Mouse (Mus musculus) granulocyte monocyte progenitor cell, adult 5-6 weeks (primary cell): ENCODE results near the gene Olfr11. TPM values are rescaled to one million over a fixed set of nuclear protein-coding genes. Genes with fewer than 3 reads are reported as not detected.

ENCODE experiments used
- ATAC-seq: replicated peaks from 2 replicates; pipeline ENCODE4 v1.8.0; 2016; ENCODE audit warnings: mild to moderate bottlenecking, moderate TSS enrichment, inconsistent platforms; ENCODE audit not compliant: poor library complexity, severe bottlenecking
- total RNA-seq, 2 experiments: library from RNA; stranded (forward) in 1 of 2; stranded (reverse) in 1 of 2; fragments of 200-712, 200-1000 nt in 1 of 2; fragments of >200 nt in 1 of 2; fragmentation: Nextera tagmentation in 1 of 2; gene quantifications; 2 replicates each; pipeline ENCODE4 v1.2.3; 2014 to 2017

The Olfr11 gene
- total RNA-seq (2014; fragmentation: Nextera tagmentation) (not detected in 2 replicates), total RNA-seq (2017) (not detected in 2 replicates)

DNA sequence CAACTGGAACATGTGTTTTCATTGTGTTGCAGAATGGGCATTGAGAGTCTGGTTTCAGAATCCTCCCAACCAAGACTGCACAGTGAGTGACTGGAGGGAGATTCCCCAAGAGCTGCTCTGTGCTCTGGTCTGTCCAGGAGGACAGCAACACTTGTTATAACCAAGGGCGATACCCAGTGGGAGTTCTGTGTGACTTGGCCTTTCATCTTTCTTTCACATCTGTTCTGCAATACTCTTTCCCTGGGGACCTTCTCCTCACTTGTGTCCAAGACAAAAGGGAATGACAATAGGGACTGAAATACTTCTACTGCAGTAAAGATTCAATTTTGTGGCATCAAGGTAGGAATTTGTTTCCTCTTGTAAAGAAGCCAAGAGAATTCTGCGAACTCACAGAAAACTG, at the start of gene Olfr11:
Gene Olfr11, minus strand, starts transcription at position 101 of the 400 bp plus-strand sequence.
- no peak for ATAC-seq

DNA sequence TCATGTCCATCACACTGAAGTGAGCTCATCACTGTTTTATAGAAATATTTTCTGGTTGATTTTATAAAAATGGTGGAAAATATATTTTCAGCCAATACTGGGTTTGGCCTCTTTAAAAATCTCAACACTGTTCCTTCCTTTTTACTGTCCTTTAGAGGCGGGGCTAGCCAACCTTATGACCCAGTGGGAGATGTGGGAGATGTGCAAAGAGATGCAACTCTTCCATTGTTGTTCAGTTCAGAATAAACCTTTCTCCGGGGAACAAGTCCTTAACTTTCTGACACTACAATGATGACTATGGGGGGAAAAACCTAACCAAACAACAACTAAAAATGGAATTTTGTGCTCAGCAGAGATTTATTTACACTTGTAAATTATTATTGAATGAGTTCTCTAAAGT, 35.0 kb upstream of the Olfr11 start, which contains the start of gene Olfr1360:
Gene Olfr1360, minus strand, starts transcription at position 101 of the 400 bp plus-strand sequence.
- ATAC-seq, result no peak

DNA sequence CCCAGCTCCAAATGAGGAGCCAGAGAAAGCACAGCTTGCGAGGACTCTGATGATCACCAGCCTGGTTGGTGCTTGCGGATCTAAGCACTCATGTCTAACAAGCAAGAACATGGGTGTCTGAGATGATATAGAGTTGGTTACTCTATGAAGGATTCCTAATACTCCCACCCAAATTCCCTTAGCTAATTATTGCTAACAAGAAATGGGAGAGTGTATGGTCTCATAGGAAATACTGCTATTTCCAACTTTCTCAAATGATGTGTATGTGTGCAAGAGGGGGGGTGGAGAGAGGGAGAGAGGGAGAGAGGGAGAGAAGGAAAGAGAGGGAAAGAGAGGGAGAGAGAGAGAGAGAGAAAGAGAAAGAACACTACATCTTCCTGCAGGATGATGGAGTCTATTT, 21.0 kb upstream of the Olfr11 start, which contains the start of gene Olfr1361:
Gene Olfr1361, minus strand, starts transcription at position 101 of the 400 bp plus-strand sequence.
- no peak for ATAC-seq

DNA sequence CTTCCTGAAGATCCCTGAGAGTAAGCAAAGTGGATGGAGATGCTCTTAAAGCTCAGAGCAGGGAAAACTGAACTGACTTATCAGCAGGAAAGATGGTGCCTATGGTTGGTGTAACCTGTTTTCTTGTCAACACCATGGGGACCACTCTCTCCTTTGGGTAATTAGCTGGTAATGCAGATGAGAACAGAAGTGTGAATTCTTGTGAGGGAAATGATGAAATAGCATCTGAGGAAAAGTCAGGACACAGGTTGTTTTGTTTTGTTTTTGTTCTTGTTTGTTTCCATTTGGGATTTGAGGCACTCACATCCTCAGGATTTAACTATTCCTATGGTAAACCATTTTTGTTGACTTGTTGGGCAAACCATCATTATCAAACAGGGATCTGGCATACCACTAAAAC, 28.4 kb downstream of the Olfr11 start, which contains the start of gene Olfr1362:
Gene Olfr1362, minus strand, starts transcription at position 101 of the 400 bp plus-strand sequence.
- ATAC-seq, result no peak

DNA sequence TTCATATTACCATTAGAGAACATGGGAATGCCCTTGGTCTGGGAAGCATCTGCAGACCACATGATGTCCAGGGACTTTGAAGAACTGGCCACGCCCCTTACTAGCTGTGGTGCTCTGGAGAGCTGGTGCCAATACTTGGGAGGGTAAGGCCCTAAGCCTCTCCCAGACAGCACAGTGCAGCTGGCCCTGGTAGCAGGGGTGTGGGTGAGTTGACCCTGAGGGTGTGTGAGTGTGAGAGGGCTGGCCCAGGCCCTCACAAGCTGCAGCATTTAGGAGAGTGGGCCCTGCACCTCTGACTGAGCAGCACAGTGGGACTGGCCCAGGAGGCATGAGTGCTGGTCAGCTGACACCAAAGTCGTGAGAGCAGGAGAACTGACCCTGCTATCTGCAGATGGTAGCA, 50.7 kb downstream of the Olfr11 start:
- no peak for ATAC-seq

Other genes with a start within 250 kb of the Olfr11 start
Only the 30 nearest of the 34 such genes appear.
- gene Zscan26, start 188.8 kb downstream of the Olfr11 start, total RNA-seq (2014; fragmentation: Nextera tagmentation), result 19.5 and 21.5 TPM in 2 replicates
- 18.7 and 22.5 TPM in 2 replicates for gene Zscan26, start 188.8 kb downstream of the Olfr11 start, total RNA-seq (2017)
- 0.43 TPM in 1 of 2 replicates, not detected in the other for gene Nkapl, start 174.0 kb downstream of the Olfr11 start, total RNA-seq (2014; fragmentation: Nextera tagmentation)
- gene Nkapl, start 174.0 kb downstream of the Olfr11 start, total RNA-seq (2017), result not detected in 2 replicates
- gene Zkscan4, start 163.6 kb downstream of the Olfr11 start, total RNA-seq (2014; fragmentation: Nextera tagmentation), result 0.81 TPM in 1 of 2 replicates, not detected in the other
- 0.72 and 0.73 TPM in 2 replicates for gene Zkscan4, start 163.6 kb downstream of the Olfr11 start, total RNA-seq (2017)
- not detected in 2 replicates for gene Gm10065, start 163.1 kb downstream of the Olfr11 start, total RNA-seq (2014; fragmentation: Nextera tagmentation)
- gene Gm10065, start 163.1 kb downstream of the Olfr11 start, total RNA-seq (2017), result not detected in 2 replicates
- 0.21 and 1.2 TPM in 2 replicates for gene AK157302, start 147.3 kb downstream of the Olfr11 start, total RNA-seq (2014; fragmentation: Nextera tagmentation)
- gene AK157302, start 147.3 kb downstream of the Olfr11 start, total RNA-seq (2017), result 1.1 TPM in 1 of 2 replicates, not detected in the other
- gene Gm11273, start 141.1 kb downstream of the Olfr11 start, total RNA-seq (2014; fragmentation: Nextera tagmentation), result 7.3 and 7.9 TPM in 2 replicates
- gene Gm11273, start 141.1 kb downstream of the Olfr11 start, total RNA-seq (2017), result 4.4 and 6.8 TPM in 2 replicates
- gene Zkscan8, start 111.4 kb downstream of the Olfr11 start, total RNA-seq (2014; fragmentation: Nextera tagmentation), result 10.9 TPM in 2 replicates
- 7.3 and 7.8 TPM in 2 replicates for gene Zkscan8, start 111.4 kb downstream of the Olfr11 start, total RNA-seq (2017)
- gene Olfr1366, start 99.7 kb downstream of the Olfr11 start, total RNA-seq (2014; fragmentation: Nextera tagmentation), result not detected in 2 replicates
- gene Olfr1366, start 99.7 kb downstream of the Olfr11 start, total RNA-seq (2017), result not detected in 2 replicates
- not detected in 2 replicates for gene Olfr1535, start 82.6 kb downstream of the Olfr11 start, total RNA-seq (2014; fragmentation: Nextera tagmentation)
- gene Olfr1535, start 82.6 kb downstream of the Olfr11 start, total RNA-seq (2017), result not detected in 2 replicates
- gene Olfr1364, start 60.8 kb downstream of the Olfr11 start, total RNA-seq (2014; fragmentation: Nextera tagmentation), result not detected in 2 replicates
- not detected in 2 replicates for gene Olfr1364, start 60.8 kb downstream of the Olfr11 start, total RNA-seq (2017)
- gene Olfr1362, start 28.5 kb downstream of the Olfr11 start, total RNA-seq (2014; fragmentation: Nextera tagmentation), result not detected in 2 replicates
- gene Olfr1362, start 28.5 kb downstream of the Olfr11 start, total RNA-seq (2017), result not detected in 2 replicates
- not detected in 2 replicates for gene Olfr1361, start 20.9 kb upstream of the Olfr11 start, total RNA-seq (2014; fragmentation: Nextera tagmentation)
- gene Olfr1361, start 20.9 kb upstream of the Olfr11 start, total RNA-seq (2017), result not detected in 2 replicates
- not detected in 2 replicates for gene Olfr1360, start 34.9 kb upstream of the Olfr11 start, total RNA-seq (2014; fragmentation: Nextera tagmentation)
- not detected in 2 replicates for gene Olfr1360, start 34.9 kb upstream of the Olfr11 start, total RNA-seq (2017)
- gene Olfr1359, start 55.6 kb upstream of the Olfr11 start, total RNA-seq (2014; fragmentation: Nextera tagmentation), result not detected in 2 replicates
- not detected in 2 replicates for gene Olfr1359, start 55.6 kb upstream of the Olfr11 start, total RNA-seq (2017)
- gene Hist1h2bl, start 73.6 kb upstream of the Olfr11 start, total RNA-seq (2014; fragmentation: Nextera tagmentation), result 210 and 236 TPM in 2 replicates
- gene Hist1h2bl, start 73.6 kb upstream of the Olfr11 start, total RNA-seq (2017), result 416 and 515 TPM in 2 replicates
- gene Hist1h2ai, start 73.9 kb upstream of the Olfr11 start, total RNA-seq (2014; fragmentation: Nextera tagmentation), result 17.2 TPM in 1 of 2 replicates, not detected in the other
- 2,072 and 5,185 TPM in 2 replicates for gene Hist1h2ai, start 73.9 kb upstream of the Olfr11 start, total RNA-seq (2017)
- gene Hist1h3h, start 75.1 kb upstream of the Olfr11 start, total RNA-seq (2014; fragmentation: Nextera tagmentation), result 4.5 TPM in 1 of 2 replicates, not detected in the other
- 334 and 360 TPM in 2 replicates for gene Hist1h3h, start 75.1 kb upstream of the Olfr11 start, total RNA-seq (2017)
- gene Hist1h2bm, start 79.5 kb upstream of the Olfr11 start, total RNA-seq (2014; fragmentation: Nextera tagmentation), result 123 and 125 TPM in 2 replicates
- gene Hist1h2bm, start 79.5 kb upstream of the Olfr11 start, total RNA-seq (2017), result 554 and 641 TPM in 2 replicates
- gene Hist1h4j, start 92.5 kb upstream of the Olfr11 start, total RNA-seq (2014; fragmentation: Nextera tagmentation), result 2.1 and 2.5 TPM in 2 replicates
- gene Hist1h4j, start 92.5 kb upstream of the Olfr11 start, total RNA-seq (2017), result 277 and 325 TPM in 2 replicates
- 143 and 341 TPM in 2 replicates for gene Hist1h4k, start 108.0 kb upstream of the Olfr11 start, total RNA-seq (2014; fragmentation: Nextera tagmentation)
- 2,272 and 2,398 TPM in 2 replicates for gene Hist1h4k, start 108.0 kb upstream of the Olfr11 start, total RNA-seq (2017)
- gene Hist1h2ak, start 111.3 kb upstream of the Olfr11 start, total RNA-seq (2014; fragmentation: Nextera tagmentation), result 8.6 and 105 TPM in 2 replicates
- 1,120 and 1,478 TPM in 2 replicates for gene Hist1h2ak, start 111.3 kb upstream of the Olfr11 start, total RNA-seq (2017)
- 168 and 218 TPM in 2 replicates for gene Hist1h2bn, start 111.6 kb upstream of the Olfr11 start, total RNA-seq (2014; fragmentation: Nextera tagmentation)
- gene Hist1h2bn, start 111.6 kb upstream of the Olfr11 start, total RNA-seq (2017), result 1,437 and 1,878 TPM in 2 replicates
- gene Hist1h1b, start 138.1 kb upstream of the Olfr11 start, total RNA-seq (2014; fragmentation: Nextera tagmentation), result 278 and 329 TPM in 2 replicates
- gene Hist1h1b, start 138.1 kb upstream of the Olfr11 start, total RNA-seq (2017), result 1,634 and 1,715 TPM in 2 replicates
- 73.1 and 153 TPM in 2 replicates for gene Hist1h3i, start 140.9 kb upstream of the Olfr11 start, total RNA-seq (2014; fragmentation: Nextera tagmentation)
- 268 and 310 TPM in 2 replicates for gene Hist1h3i, start 140.9 kb upstream of the Olfr11 start, total RNA-seq (2017)
- gene Hist1h2an, start 144.7 kb upstream of the Olfr11 start, total RNA-seq (2014; fragmentation: Nextera tagmentation), result 8.9 TPM in 1 of 2 replicates, not detected in the other
- 984 and 1,144 TPM in 2 replicates for gene Hist1h2an, start 144.7 kb upstream of the Olfr11 start, total RNA-seq (2017)
- gene Hist1h2bp, start 144.9 kb upstream of the Olfr11 start, total RNA-seq (2014; fragmentation: Nextera tagmentation), result 8.8 and 28.0 TPM in 2 replicates
- gene Hist1h2bp, start 144.9 kb upstream of the Olfr11 start, total RNA-seq (2017), result 41.2 and 55.0 TPM in 2 replicates
- 261 and 279 TPM in 2 replicates for gene Hist1h2bq, start 167.7 kb upstream of the Olfr11 start, total RNA-seq (2014; fragmentation: Nextera tagmentation)
- gene Hist1h2bq, start 167.7 kb upstream of the Olfr11 start, total RNA-seq (2017), result 496 and 652 TPM in 2 replicates
- gene Hist1h2ao, start 167.9 kb upstream of the Olfr11 start, total RNA-seq (2014; fragmentation: Nextera tagmentation), result 54.5 TPM in 1 of 2 replicates, not detected in the other
- 38.4 TPM in 1 of 2 replicates, not detected in the other for gene Hist1h2ao, start 167.9 kb upstream of the Olfr11 start, total RNA-seq (2017)
- 72.5 and 88.1 TPM in 2 replicates for gene Hist1h4m, start 169.2 kb upstream of the Olfr11 start, total RNA-seq (2014; fragmentation: Nextera tagmentation)
- gene Hist1h4m, start 169.2 kb upstream of the Olfr11 start, total RNA-seq (2017), result 1,782 and 2,792 TPM in 2 replicates
- gene Hist1h4n, start 189.7 kb upstream of the Olfr11 start, total RNA-seq (2014; fragmentation: Nextera tagmentation), result 21.5 and 58.9 TPM in 2 replicates
- 1,825 and 2,129 TPM in 2 replicates for gene Hist1h4n, start 189.7 kb upstream of the Olfr11 start, total RNA-seq (2017)